Mouse (Mus musculus): ENCODE measurements around the gene Ctla4.

DNA sequence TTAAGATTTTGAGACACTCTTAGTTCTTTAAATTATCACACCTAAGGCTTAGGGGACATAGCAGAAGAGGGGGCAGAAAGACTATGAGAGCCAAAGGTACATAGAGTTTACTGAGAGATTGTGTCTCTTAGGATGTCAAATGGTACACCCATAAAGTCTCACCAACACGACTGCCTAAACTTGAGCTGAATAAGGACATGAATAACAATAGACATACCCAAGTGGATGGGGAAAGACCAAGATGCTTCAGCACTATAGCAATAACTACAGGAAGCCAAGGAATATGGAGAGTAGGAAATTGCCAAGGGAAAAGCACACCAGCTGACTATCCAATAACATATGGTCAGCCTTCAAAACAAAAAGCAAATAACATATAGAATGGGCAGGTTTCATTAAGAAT, 22.9 kb downstream of the Ctla4 start:
- TF ChIP-seq POLR2A (IDR thresholded peaks at IDR 0.05; ENCODE audit: low read depth, low read length) = no peak
- no peak for TF ChIP-seq CTCF (IDR thresholded peaks at IDR 0.05; ENCODE audit: borderline replicate concordance, insufficient read depth, low read length)
